Mouse (Mus musculus) heart, postnatal 14 days (tissue): ENCODE measurements at regions not wholly inside any gene's neighbourhood (a gene's known extent, or its start where the extent isn't known, plus 50 kb on each side); places are given as distances from the start of the nearest gene placed in this dataset.

Source experiments
- DNase-seq, 2 experiments: peaks; one replicate each; pipeline ENCODE4 v3.0.0; 2021 to 2022
- intact Hi-C: fragments of 180-260 bp; cut with DNase I; formaldehyde crosslinking; loops from one replicate; pipeline ENCODE4 v1.15.1; 2025

GRCm38 (mm10) chr1:63856366-63856765, 87.3 kb upstream of the 4933402D24Rik start:
- DNase-seq = no peak
- intact Hi-C loops = no loop called here

- DNase-seq = no peak
- intact Hi-C loops = no loop called here
Observed at GRCm38 (mm10) chr1:63854794-63855193, 85.7 kb upstream of the 4933402D24Rik start.

GRCm38 (mm10) chr1:63851476-63852094, 82.5 kb upstream of the 4933402D24Rik start:
- DNase-seq = no peak

GRCm38 (mm10) chr1:63850262-63850661, 81.2 kb upstream of the 4933402D24Rik start:
- intact Hi-C loops = no loop called here
- no peak for DNase-seq

More at GRCm38 (mm10) chr1:63851476-63852094, 82.5 kb upstream of the 4933402D24Rik start:
- intact Hi-C loops = no loop called here

- intact Hi-C loops = no loop called here
- no peak for DNase-seq
Observed at GRCm38 (mm10) chr1:63828174-63828844, 59.2 kb upstream of the 4933402D24Rik start.

- no peak for DNase-seq
- intact Hi-C loops = no loop called here
Observed at GRCm38 (mm10) chr1:63820614-63821270, 51.7 kb upstream of the 4933402D24Rik start.

- no peak for DNase-seq
Observed at GRCm38 (mm10) chr1:63819536-63820254, 50.6 kb upstream of the 4933402D24Rik start.

More at GRCm38 (mm10) chr1:63819536-63820254, 50.6 kb upstream of the 4933402D24Rik start:
- intact Hi-C loops = no loop called here
